Mouse (Mus musculus): ENCODE data around the gene Gm21953. TPM values are rescaled to one million over a fixed set of nuclear protein-coding genes. Genes with fewer than 3 reads are reported as not detected.
"Not testable (repeated sequence)": the region's sequence is repeated elsewhere in the genome, so short reads cannot be mapped to it uniquely, and the experiment has no call there.

The Gm21953 gene
- total RNA-seq (2021), result not detected
- long read RNA-seq, experiment 1, result 0 reads
- long read RNA-seq, experiment 2, result 0 reads

GRCm38 (mm10) chr4:42293967-42294366 lies at the start of gene Gm21953:
Gene Gm21953, plus strand, starts transcription at chr4:42294267.
- not testable (repeated sequence) for DNase-seq

- DNase-seq, result not testable (repeated sequence)
Measured at GRCm38 (mm10) chr4:42255467-42255866, 38.6 kb upstream of the Gm21953 start, which contains the start of gene Ccl21b. Gene Ccl21b, plus strand, starts transcription at chr4:42255767.

- DNase-seq, result not testable (repeated sequence)
Measured at GRCm38 (mm10) chr4:42318034-42318433, 24.0 kb downstream of the Gm21953 start, which contains the start of gene Fam205a3. Gene Fam205a3, plus strand, starts transcription at chr4:42318334.

Other genes with a start within 250 kb of the Gm21953 start
- not detected for gene Gm3893, start 203.1 kb upstream of the Gm21953 start, total RNA-seq (2021)
- 10 to 100 TPM in 1 of 2 experiments, 1 to 10 TPM in 1; 8.2 to 14.6 TPM for gene Gm13304, start 179.4 kb upstream of the Gm21953 start, total RNA-seq (2021)
- gene Gm13306, start 140.8 kb upstream of the Gm21953 start, total RNA-seq (2021), result 1 to 10 TPM in 1 of 2 experiments, not detected in 1; 1.1 TPM
- under 1 TPM in 1 of 2 experiments, not detected in 1; 0.84 TPM for gene Gm13305, start 125.7 kb upstream of the Gm21953 start, total RNA-seq (2021)
- under 1 TPM; 0.43 to 0.46 TPM for gene Gm10600, start 53.6 kb upstream of the Gm21953 start, total RNA-seq (2021)
- gene Ccl21b, start 38.5 kb upstream of the Gm21953 start, total RNA-seq (2021), result not detected
- not detected for gene Fam205a3, start 24.1 kb downstream of the Gm21953 start, total RNA-seq (2021)
- gene Gm21586, start 145.1 kb downstream of the Gm21953 start, total RNA-seq (2021), result not detected
- gene Gm2163, start 172.5 kb downstream of the Gm21953 start, total RNA-seq (2021), result not detected
- not detected for gene Fam205a2, start 233.9 kb downstream of the Gm21953 start, total RNA-seq (2021)